Mouse (Mus musculus) ES-Bruce4 (cell line): ENCODE results near the gene Platr17. TPM values are rescaled to one million over a fixed set of nuclear protein-coding genes. Genes with fewer than 3 reads are reported as not detected.

Experiments
- H3K27ac ChIP-seq: 2 replicates; pipeline ENCODE4 v1.5.1; 2012; ENCODE audit warnings: low read length, inconsistent platforms; ENCODE audit not compliant: insufficient read depth
- H3K27me3 ChIP-seq: 2 replicates; pipeline ENCODE4 v1.6.1; 2012; ENCODE audit warnings: mild to moderate bottlenecking, low read length, inconsistent platforms; ENCODE audit not compliant: control insufficient read depth, poor library complexity, insufficient read depth, severe bottlenecking
- H3K36me3 ChIP-seq: 2 replicates; pipeline ENCODE4 v1.6.1; 2012; ENCODE audit warnings: inconsistent platforms, mild to moderate bottlenecking, low read length, moderate library complexity; ENCODE audit not compliant: control insufficient read depth, poor library complexity, insufficient read depth, severe bottlenecking
- H3K4me1 ChIP-seq: one replicate; pipeline ENCODE4 v1.8.1; 2011; ENCODE audit warnings: low read length; ENCODE audit not compliant: control insufficient read depth, insufficient read depth
- H3K4me3 ChIP-seq: 2 replicates; pipeline ENCODE4 v1.5.1; 2011; ENCODE audit warnings: low read depth, mild to moderate bottlenecking, low read length
- H3K9ac ChIP-seq: 2 replicates; pipeline ENCODE4 v1.6.1; 2012; ENCODE audit warnings: low read depth, mild to moderate bottlenecking, inconsistent platforms; ENCODE audit not compliant: poor library complexity, severe bottlenecking
- H3K9me3 ChIP-seq: replicated peaks from 2 replicates; pipeline ENCODE4 v1.6.1; 2012; ENCODE audit warnings: mild to moderate bottlenecking, low read length, inconsistent platforms; ENCODE audit not compliant: control insufficient read depth, poor library complexity, insufficient read depth, severe bottlenecking
- CTCF ChIP-seq: IDR thresholded peaks from one replicate; pipeline ENCODE4 v1.8.1; 2011; ENCODE audit warnings: low read depth, low read length
- EP300 ChIP-seq: IDR thresholded peaks from 2 replicates; pipeline ENCODE4 v1.6.1; 2011; ENCODE audit warnings: low read depth, low read length; ENCODE audit not compliant: insufficient read depth
- POLR2A ChIP-seq: IDR thresholded peaks from one replicate; pipeline ENCODE4 v1.8.1; 2011; ENCODE audit warnings: low read length; ENCODE audit not compliant: insufficient read depth
- polyA plus RNA-seq: library from polyadenylated mRNA; stranded (reverse); fragments of >200 nt; gene quantifications from 2 replicates; pipeline ENCODE4 v1.2.4, GENCODE M21; 2011; ENCODE audit warnings: low read depth; ENCODE audit not compliant: missing spikeins, insufficient read depth, insufficient read length

The Platr17 gene
- polyA plus RNA-seq, 1 experiment: 16.7 TPM

GRCm38 (mm10) chr17:33909869-33910250 is 4.9 kb downstream of the Platr17 start:
- peak overlapping the region; percentile 89 for H3K9ac ChIP-seq
- peaks cover 3% of the 10 kb centered on the region for H3K4me1 ChIP-seq

GRCm38 (mm10) chr17:33910346-33911051 is 5.6 kb downstream of the Platr17 start:
- peak overlapping the region; percentile 89 for H3K9ac ChIP-seq
- H3K4me3 ChIP-seq: peak overlapping the region; percentile 98
- no peaks in the 10 kb centered on the region for H3K9me3 ChIP-seq
- no peak for TF ChIP-seq EP300
- TF ChIP-seq CTCF: peak; percentile 16
- H3K27ac ChIP-seq: peak overlapping the region; percentile 54
- peaks cover 3% of the 10 kb centered on the region for H3K4me1 ChIP-seq
- H3K27me3 ChIP-seq: no peaks in the 10 kb centered on the region
- H3K36me3 ChIP-seq: peaks cover 29% of the 10 kb centered on the region

More at GRCm38 (mm10) chr17:33909869-33910250, 4.9 kb downstream of the Platr17 start:
- Histone ChIP-seq H3K9me3 (no peaks in the 10 kb centered on the region), H3K4me3 (peak overlapping the region; percentile 98), H3K27ac (peak overlapping the region; percentile 68), H3K27me3 (no peaks in the 10 kb centered on the region), H3K36me3 (peaks cover 29% of the 10 kb centered on the region)
- no peak for TF ChIP-seq CTCF
- no peak for TF ChIP-seq POLR2A
- no peak for TF ChIP-seq EP300

GRCm38 (mm10) chr17:33911052-33911812 is 6.3 kb downstream of the Platr17 start:
- H3K4me1 ChIP-seq: peaks cover 3% of the 10 kb centered on the region
- TF ChIP-seq CTCF: no peak
- TF ChIP-seq EP300: no peak
- no peak for TF ChIP-seq POLR2A
- peak overlapping the region; percentile 26 for H3K4me3 ChIP-seq
- H3K36me3 ChIP-seq: peaks cover 29% of the 10 kb centered on the region
- peak overlapping the region; percentile 22 for H3K9ac ChIP-seq
- H3K27me3 ChIP-seq: no peaks in the 10 kb centered on the region
- peak overlapping the region; percentile 44 for H3K27ac ChIP-seq
- no peaks in the 10 kb centered on the region for H3K9me3 ChIP-seq

- Histone ChIP-seq H3K9ac (peak overlapping the region; percentile 22), H3K36me3 (peaks cover 29% of the 10 kb centered on the region), H3K4me3 (peak overlapping the region; percentile 26)
These were observed 7.0 kb downstream of the Platr17 start for GRCm38 (mm10) chr17:33911813-33912414.

GRCm38 (mm10) chr17:33913264-33913663 is 8.3 kb downstream of the Platr17 start:
- H3K36me3 ChIP-seq: peaks cover 29% of the 10 kb centered on the region
- H3K9ac ChIP-seq: no peak overlapping the region
- H3K27me3 ChIP-seq: no peaks in the 10 kb centered on the region
- H3K9me3 ChIP-seq: no peaks in the 10 kb centered on the region
- no peak overlapping the region for H3K4me3 ChIP-seq
- TF ChIP-seq EP300 (no peak), CTCF (no peak), POLR2A (no peak)
- H3K4me1 ChIP-seq: peaks cover 3% of the 10 kb centered on the region
- H3K27ac ChIP-seq: no peak overlapping the region

More at GRCm38 (mm10) chr17:33911813-33912414, 7.0 kb downstream of the Platr17 start:
- Histone ChIP-seq H3K27ac (peak overlapping the region; percentile 44), H3K9me3 (no peaks in the 10 kb centered on the region), H3K27me3 (no peaks in the 10 kb centered on the region), H3K4me1 (peaks cover 3% of the 10 kb centered on the region)
- TF ChIP-seq EP300: 0 out of 2 replicates have a peak, but pooled peaks have one; percentile 3
- TF ChIP-seq CTCF: peak; percentile 0
- TF ChIP-seq POLR2A: no peak

GRCm38 (mm10) chr17:33913905-33914304 is 9.0 kb downstream of the Platr17 start:
- Histone ChIP-seq H3K27me3 (no peaks in the 10 kb centered on the region), H3K27ac (no peak overlapping the region), H3K9ac (no peak overlapping the region), H3K36me3 (peaks cover 29% of the 10 kb centered on the region), H3K4me3 (no peak overlapping the region), H3K9me3 (no peaks in the 10 kb centered on the region), H3K4me1 (peaks cover 4% of the 10 kb centered on the region)
- TF ChIP-seq POLR2A (no peak), EP300 (no peak), CTCF (no peak)
